Mouse (Mus musculus): ENCODE results near the gene Uqcc1. TPM values are rescaled to one million over a fixed set of nuclear protein-coding genes. Genes with fewer than 3 reads are reported as not detected.
A peak's percentile ranks its signal among the peaks of the same experiment; 100 is the strongest.

Gene Uqcc1
- polyA plus RNA-seq, 1 experiment from 2014 or later: 92.8 TPM

DNA sequence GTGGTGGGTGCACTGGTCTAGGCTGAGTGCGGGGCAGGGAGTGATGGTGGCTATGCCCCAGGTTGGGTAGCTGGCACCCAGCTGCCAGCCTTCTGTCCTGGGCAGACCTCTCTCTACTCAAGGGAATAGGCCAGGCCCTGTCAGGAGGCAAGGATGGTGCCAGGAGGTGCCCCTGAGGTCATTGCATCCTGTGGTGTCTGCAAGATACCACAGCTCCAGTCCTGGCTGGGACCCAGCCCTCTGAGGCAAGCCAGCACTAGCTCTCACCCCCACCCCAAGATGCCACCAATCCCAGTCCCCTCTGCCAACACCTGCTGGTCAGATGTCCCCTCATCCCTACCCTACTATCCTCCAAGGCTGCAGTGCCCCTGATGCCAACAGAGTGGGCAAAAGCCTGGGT is 113.9 kb downstream of the Uqcc1 start:
- ATAC-seq: no peak
- WGBS: 93% methylated on average over 1 of the region's 1 CpGs
- Histone ChIP-seq H3K4me2 (ENCODE audit: low read depth, low read length) (no peak overlapping the region), H3K27ac (ENCODE audit: low read length) (no peak overlapping the region), H3K4me3 (ENCODE audit: low read length) (no peak overlapping the region), H3K36me3 (ENCODE audit: control insufficient read depth, insufficient read depth, low read length) (no peaks in the 10 kb centered on the region), H3K9me3 (ENCODE audit: control insufficient read depth, low read length) (no peaks in the 10 kb centered on the region), H3K4me1 (ENCODE audit: control insufficient read depth, insufficient read depth, low read length) (peaks cover 19% of the 10 kb centered on the region), H3K27me3 (replicated peaks; ENCODE audit: control insufficient read depth, insufficient read depth, low read length) (no peaks in the 10 kb centered on the region), H3K9ac (ENCODE audit: low read depth, low read length) (no peak overlapping the region)

DNA sequence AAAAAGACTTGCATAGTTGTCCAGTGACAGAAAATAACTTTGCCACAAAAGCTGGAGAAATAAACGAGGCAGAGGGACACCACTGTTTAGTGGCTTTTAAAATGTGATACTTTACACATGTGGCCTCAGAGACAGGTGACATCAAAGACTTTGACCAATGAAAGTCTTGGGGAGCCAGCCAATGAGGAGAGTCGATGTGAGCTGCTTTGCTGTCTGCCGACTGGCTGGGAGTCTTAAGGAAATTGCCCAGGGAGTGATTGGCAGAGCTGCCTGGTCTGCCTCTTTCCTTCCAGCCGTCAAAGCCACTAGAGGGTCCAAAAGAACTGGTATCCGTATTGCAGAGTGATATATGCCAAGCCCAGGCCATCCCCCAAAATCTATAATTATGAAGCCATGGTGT is 115.3 kb downstream of the Uqcc1 start:
- Histone ChIP-seq H3K9me3 (ENCODE audit: control insufficient read depth, low read length) (no peaks in the 10 kb centered on the region), H3K4me1 (ENCODE audit: control insufficient read depth, insufficient read depth, low read length) (peaks cover 15% of the 10 kb centered on the region), H3K27me3 (replicated peaks; ENCODE audit: control insufficient read depth, insufficient read depth, low read length) (no peaks in the 10 kb centered on the region), H3K9ac (ENCODE audit: low read depth, low read length) (no peak overlapping the region), H3K27ac (ENCODE audit: low read length) (no peak overlapping the region), H3K36me3 (ENCODE audit: control insufficient read depth, insufficient read depth, low read length) (no peaks in the 10 kb centered on the region), H3K4me2 (ENCODE audit: low read depth, low read length) (no peak overlapping the region), H3K4me3 (ENCODE audit: low read length) (no peak overlapping the region)
- ATAC-seq: no peak
- WGBS: 24% methylated on average over 5 of the region's 5 CpGs

DNA sequence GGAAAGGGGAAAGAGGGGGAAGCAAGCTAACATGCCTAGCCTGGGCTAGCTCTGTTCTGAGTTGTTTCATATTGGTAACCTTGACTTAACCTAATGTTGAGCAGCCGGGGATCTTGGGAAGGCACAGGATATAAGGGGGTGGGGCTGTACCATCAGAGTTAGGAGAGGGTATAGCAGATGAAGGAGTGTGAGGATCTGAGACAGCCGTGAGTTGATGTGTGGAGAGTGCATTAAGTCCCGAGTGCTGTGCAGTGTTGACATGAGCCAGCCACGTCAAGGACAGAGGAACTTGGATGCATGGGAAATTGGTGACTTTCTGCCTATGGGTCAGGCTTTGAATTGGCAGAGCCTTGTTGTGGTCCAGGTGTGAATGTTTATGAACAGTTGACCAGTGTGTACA is 117.5 kb downstream of the Uqcc1 start:
- Histone ChIP-seq H3K9me3 (ENCODE audit: control insufficient read depth, low read length) (no peaks in the 10 kb centered on the region), H3K36me3 (ENCODE audit: control insufficient read depth, insufficient read depth, low read length) (no peaks in the 10 kb centered on the region), H3K4me1 (ENCODE audit: control insufficient read depth, insufficient read depth, low read length) (peaks cover under 1% of the 10 kb centered on the region; the same call in 1 of the 2 replicates), H3K4me2 (ENCODE audit: low read depth, low read length) (no peak overlapping the region), H3K9ac (ENCODE audit: low read depth, low read length) (no peak overlapping the region), H3K27me3 (replicated peaks; ENCODE audit: control insufficient read depth, insufficient read depth, low read length) (no peaks in the 10 kb centered on the region), H3K4me3 (ENCODE audit: low read length) (no peak overlapping the region), H3K27ac (ENCODE audit: low read length) (no peak overlapping the region)
- 68% methylated on average over 4 of the region's 4 CpGs for WGBS
- no peak for ATAC-seq

DNA sequence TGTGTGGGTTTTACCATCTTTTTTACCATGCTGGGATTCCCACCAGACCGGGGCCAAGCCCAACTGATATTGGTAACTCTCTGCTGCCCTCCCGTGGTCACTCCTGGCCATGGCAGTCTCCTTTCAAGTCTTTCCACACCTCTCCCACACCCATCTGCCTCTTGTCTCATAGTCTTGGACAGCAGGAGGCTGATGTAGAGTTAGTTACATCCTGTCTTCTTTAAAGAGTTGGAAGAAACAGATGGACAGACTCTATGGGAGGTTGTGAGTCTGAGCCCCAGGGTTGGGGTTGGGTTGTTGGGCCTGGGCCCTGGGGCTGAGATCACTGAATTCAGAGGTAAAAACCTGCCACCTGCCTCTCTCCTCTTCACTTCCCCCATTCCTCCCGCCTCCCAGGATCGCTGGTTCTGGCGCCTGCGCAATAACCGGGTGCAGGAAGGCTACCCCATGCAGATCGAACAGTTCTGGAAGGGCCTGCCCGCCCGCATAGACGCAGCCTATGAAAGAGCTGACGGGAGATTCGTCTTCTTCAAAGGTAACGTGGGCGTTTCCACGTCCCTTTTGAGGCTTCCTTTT is 118.2 kb downstream of the Uqcc1 start:
- Histone ChIP-seq H3K27ac (ENCODE audit: low read length) (no peak overlapping the region), H3K9me3 (ENCODE audit: control insufficient read depth, low read length) (no peaks in the 10 kb centered on the region), H3K4me1 (ENCODE audit: control insufficient read depth, insufficient read depth, low read length) (no peaks in the 10 kb centered on the region), H3K4me3 (ENCODE audit: low read length) (no peak overlapping the region), H3K36me3 (ENCODE audit: control insufficient read depth, insufficient read depth, low read length) (no peaks in the 10 kb centered on the region), H3K27me3 (replicated peaks; ENCODE audit: control insufficient read depth, insufficient read depth, low read length) (no peaks in the 10 kb centered on the region), H3K9ac (ENCODE audit: low read depth, low read length) (no peak overlapping the region), H3K4me2 (ENCODE audit: low read depth, low read length) (no peak overlapping the region)
- WGBS: 41% methylated on average over 16 of the region's 16 CpGs
- no peak for ATAC-seq

DNA sequence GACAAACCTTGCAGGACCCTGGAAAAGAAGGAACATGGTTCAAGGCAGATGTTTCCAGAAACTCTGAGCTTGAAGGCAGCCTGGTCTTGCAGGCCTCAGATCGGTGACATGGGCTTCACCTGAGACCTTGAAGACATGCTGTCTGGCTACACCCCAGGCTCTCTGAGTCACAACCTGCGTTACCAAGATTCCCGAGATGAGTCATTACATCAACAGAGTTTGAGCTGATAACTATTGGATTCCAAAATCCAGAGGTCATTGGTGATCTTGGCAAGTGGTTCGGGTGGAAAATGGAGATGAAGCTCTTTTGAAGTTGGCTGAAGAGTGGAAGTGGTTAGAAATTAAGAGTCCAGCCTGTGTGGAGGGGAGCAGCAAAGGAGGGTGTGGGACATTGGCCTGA is 120.5 kb downstream of the Uqcc1 start:
- ATAC-seq: no peak
- no peak overlapping the region for H3K4me3 ChIP-seq (ENCODE audit: low read length)
- no peak overlapping the region for H3K27ac ChIP-seq (ENCODE audit: low read length)
- H3K36me3 ChIP-seq (ENCODE audit: control insufficient read depth, insufficient read depth, low read length): no peaks in the 10 kb centered on the region
- peaks cover 6% of the 10 kb centered on the region for H3K4me1 ChIP-seq (ENCODE audit: control insufficient read depth, insufficient read depth, low read length)
- no peak overlapping the region for H3K9ac ChIP-seq (ENCODE audit: low read depth, low read length)
- no peaks in the 10 kb centered on the region for H3K27me3 ChIP-seq (replicated peaks; ENCODE audit: control insufficient read depth, insufficient read depth, low read length)
- H3K4me2 ChIP-seq (ENCODE audit: low read depth, low read length): no peak overlapping the region
- H3K9me3 ChIP-seq (ENCODE audit: control insufficient read depth, low read length): no peaks in the 10 kb centered on the region
- 68% methylated on average over 4 of the region's 4 CpGs for WGBS

DNA sequence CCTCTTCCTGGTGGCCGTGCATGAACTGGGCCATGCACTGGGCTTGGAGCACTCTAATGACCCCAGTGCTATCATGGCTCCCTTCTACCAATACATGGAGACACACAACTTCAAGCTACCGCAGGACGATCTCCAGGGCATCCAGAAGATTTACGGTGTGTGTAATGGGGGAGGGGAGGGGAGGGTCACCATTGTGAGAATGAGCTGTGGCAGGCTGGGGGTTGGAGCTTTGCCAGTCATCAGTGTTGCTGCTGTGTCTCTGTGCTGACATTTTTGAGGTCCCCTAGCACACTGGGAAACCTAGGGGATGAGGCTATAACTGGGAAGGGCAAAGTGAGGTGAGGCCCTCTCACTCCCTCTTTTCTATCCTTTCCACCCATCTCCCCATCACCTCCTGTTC is 122.7 kb downstream of the Uqcc1 start:
- no peak overlapping the region for H3K4me3 ChIP-seq (ENCODE audit: low read length)
- no peak for ATAC-seq

DNA sequence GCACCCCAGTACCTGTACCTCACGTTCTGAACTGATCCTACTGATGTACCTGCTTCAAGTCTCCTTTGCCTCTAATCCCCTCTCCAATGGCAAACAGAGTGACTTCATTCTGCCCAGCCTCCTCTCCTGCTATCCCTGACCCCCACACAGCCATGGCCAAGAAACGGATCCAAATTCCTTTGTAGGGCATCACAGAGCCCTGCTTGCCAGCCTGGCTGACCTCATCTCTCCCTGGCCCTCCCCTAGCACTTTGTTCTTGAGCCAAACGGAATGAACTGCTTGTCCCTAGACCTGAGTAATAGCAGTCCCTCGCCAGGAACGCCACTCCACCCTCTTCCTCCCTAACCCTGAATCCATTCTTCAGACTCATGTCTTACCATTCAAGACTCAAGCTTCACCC is 123.6 kb downstream of the Uqcc1 start:
- H3K36me3 ChIP-seq (ENCODE audit: control insufficient read depth, insufficient read depth, low read length): no peaks in the 10 kb centered on the region
- H3K9me3 ChIP-seq (ENCODE audit: control insufficient read depth, low read length): no peaks in the 10 kb centered on the region
- WGBS: 63% methylated on average over 5 of the region's 5 CpGs
- H3K4me3 ChIP-seq (ENCODE audit: low read length): no peak overlapping the region
- H3K27ac ChIP-seq (ENCODE audit: low read length): no peak overlapping the region
- no peak overlapping the region for H3K4me2 ChIP-seq (ENCODE audit: low read depth, low read length)
- ATAC-seq: no peak
- no peak overlapping the region for H3K9ac ChIP-seq (ENCODE audit: low read depth, low read length)
- H3K27me3 ChIP-seq (replicated peaks; ENCODE audit: control insufficient read depth, insufficient read depth, low read length): no peaks in the 10 kb centered on the region
- H3K4me1 ChIP-seq (ENCODE audit: control insufficient read depth, insufficient read depth, low read length): peaks cover 6% of the 10 kb centered on the region

More for the DNA sequence above, 122.7 kb downstream of the Uqcc1 start:
- WGBS: 38% methylated on average over 4 of the region's 4 CpGs
- H3K27ac ChIP-seq (ENCODE audit: low read length): no peak overlapping the region
- H3K27me3 ChIP-seq (replicated peaks; ENCODE audit: control insufficient read depth, insufficient read depth, low read length): no peaks in the 10 kb centered on the region
- no peak overlapping the region for H3K9ac ChIP-seq (ENCODE audit: low read depth, low read length)
- no peak overlapping the region for H3K4me2 ChIP-seq (ENCODE audit: low read depth, low read length)
- H3K9me3 ChIP-seq (ENCODE audit: control insufficient read depth, low read length): no peaks in the 10 kb centered on the region
- H3K4me1 ChIP-seq (ENCODE audit: control insufficient read depth, insufficient read depth, low read length): peaks cover 6% of the 10 kb centered on the region
- H3K36me3 ChIP-seq (ENCODE audit: control insufficient read depth, insufficient read depth, low read length): no peaks in the 10 kb centered on the region

DNA sequence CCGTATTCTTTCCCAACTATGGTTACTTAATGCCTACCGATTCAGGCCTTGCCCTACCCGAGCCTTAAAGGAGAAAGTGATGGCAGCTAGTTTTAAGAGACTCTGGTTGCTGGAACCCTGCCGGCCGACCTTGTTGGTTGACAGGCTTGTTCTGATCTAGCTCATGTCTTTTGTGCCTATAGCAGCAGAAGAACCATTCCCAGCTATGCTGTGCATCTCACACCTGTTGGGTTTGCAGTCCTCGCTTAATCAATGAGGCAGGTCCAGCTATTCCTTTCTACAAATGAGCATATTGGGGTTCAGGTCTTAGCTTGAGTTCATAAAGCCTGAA is 124.2 kb downstream of the Uqcc1 start:
- H3K27me3 ChIP-seq (replicated peaks; ENCODE audit: control insufficient read depth, insufficient read depth, low read length): no peaks in the 10 kb centered on the region
- H3K9me3 ChIP-seq (ENCODE audit: control insufficient read depth, low read length): no peaks in the 10 kb centered on the region
- no peak overlapping the region for H3K4me3 ChIP-seq (ENCODE audit: low read length)
- H3K36me3 ChIP-seq (ENCODE audit: control insufficient read depth, insufficient read depth, low read length): no peaks in the 10 kb centered on the region
- no peak for ATAC-seq
- H3K27ac ChIP-seq (ENCODE audit: low read length): no peak overlapping the region
- H3K4me1 ChIP-seq (ENCODE audit: control insufficient read depth, insufficient read depth, low read length): peaks cover 6% of the 10 kb centered on the region
- no peak overlapping the region for H3K9ac ChIP-seq (ENCODE audit: low read depth, low read length)
- no peak overlapping the region for H3K4me2 ChIP-seq (ENCODE audit: low read depth, low read length)
- WGBS: 72% methylated on average over 6 of the region's 6 CpGs

DNA sequence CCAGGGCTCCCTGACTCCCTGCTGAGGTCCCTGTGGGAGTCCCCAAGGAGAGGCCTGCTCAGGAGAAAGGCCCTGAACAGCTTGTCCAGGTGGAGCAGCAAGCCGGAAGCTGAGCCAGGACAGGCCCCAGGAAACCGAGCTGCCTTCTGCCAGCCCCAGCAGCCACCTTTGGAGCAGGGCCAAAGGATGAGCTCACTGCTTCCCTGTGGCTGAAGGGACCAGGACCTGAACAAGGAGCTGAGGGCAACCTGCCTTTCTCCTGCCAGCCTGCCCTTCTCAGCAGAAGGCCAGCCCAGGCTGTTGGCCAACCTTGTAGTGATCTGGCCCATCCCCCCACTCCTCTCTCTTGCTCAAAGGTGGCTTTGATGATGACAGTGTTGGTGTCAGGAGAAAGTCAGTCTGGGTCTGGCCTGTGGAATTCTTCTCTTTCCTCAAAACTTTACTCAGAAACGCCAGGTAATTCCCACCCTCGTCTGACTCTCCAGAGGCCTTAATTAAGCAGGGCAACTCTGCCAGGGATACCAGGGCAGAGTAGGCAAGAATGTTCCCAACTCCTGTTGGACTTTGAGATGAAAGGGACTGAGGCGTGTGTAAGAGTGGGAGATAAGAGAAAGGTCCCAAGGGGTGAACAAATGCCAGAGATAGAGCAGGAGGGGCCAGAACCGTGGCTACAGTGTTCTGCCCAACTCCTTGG is 124.7 kb downstream of the Uqcc1 start:
- Histone ChIP-seq H3K9me3 (ENCODE audit: control insufficient read depth, low read length) (no peaks in the 10 kb centered on the region), H3K27me3 (replicated peaks; ENCODE audit: control insufficient read depth, insufficient read depth, low read length) (no peaks in the 10 kb centered on the region), H3K36me3 (ENCODE audit: control insufficient read depth, insufficient read depth, low read length) (no peaks in the 10 kb centered on the region), H3K4me2 (ENCODE audit: low read depth, low read length) (no peak overlapping the region), H3K27ac (ENCODE audit: low read length) (no peak overlapping the region), H3K9ac (ENCODE audit: low read depth, low read length) (no peak overlapping the region), H3K4me1 (ENCODE audit: control insufficient read depth, insufficient read depth, low read length) (peaks cover 6% of the 10 kb centered on the region), H3K4me3 (ENCODE audit: low read length) (no peak overlapping the region)
- peak; percentile 75 for ATAC-seq
- 36% methylated on average over 6 of the region's 6 CpGs for WGBS

DNA sequence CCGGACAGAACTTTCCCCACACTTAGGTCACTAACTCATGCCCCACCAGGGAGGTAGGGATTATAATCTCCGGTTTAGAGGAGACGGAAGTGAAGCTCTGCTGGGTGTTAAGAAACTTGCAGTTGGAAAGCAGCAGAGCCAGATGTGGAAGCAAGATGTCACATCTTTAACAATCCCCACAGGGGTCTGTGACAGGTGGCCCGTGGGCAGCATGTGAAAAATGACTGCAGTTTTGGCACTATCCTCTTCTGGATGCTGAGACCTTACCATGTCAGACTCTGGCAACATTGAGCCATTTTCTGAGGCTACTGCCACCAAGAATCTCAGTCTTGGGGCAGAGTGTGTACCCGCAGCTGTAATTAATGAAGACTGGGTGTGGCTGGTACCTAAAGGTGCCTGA is 126.1 kb downstream of the Uqcc1 start:
- ATAC-seq: no peak
- H3K36me3 ChIP-seq (ENCODE audit: control insufficient read depth, insufficient read depth, low read length): no peaks in the 10 kb centered on the region
- no peak overlapping the region for H3K9ac ChIP-seq (ENCODE audit: low read depth, low read length)
- no peak overlapping the region for H3K27ac ChIP-seq (ENCODE audit: low read length)
- H3K4me2 ChIP-seq (ENCODE audit: low read depth, low read length): no peak overlapping the region
- H3K27me3 ChIP-seq (replicated peaks; ENCODE audit: control insufficient read depth, insufficient read depth, low read length): no peaks in the 10 kb centered on the region
- WGBS: 66% methylated on average over 5 of the region's 5 CpGs
- H3K4me1 ChIP-seq (ENCODE audit: control insufficient read depth, insufficient read depth, low read length): peaks cover 6% of the 10 kb centered on the region
- no peak overlapping the region for H3K4me3 ChIP-seq (ENCODE audit: low read length)
- no peaks in the 10 kb centered on the region for H3K9me3 ChIP-seq (ENCODE audit: control insufficient read depth, low read length)
